Mouse (Mus musculus) left cerebral cortex, postnatal 4 days (tissue): ENCODE measurements at regions not wholly inside any gene's neighbourhood (a gene's known extent, or its start where the extent isn't known, plus 50 kb on each side); places are given as distances from the start of the nearest gene placed in this dataset.

Experiments
- DNase-seq: peaks from one replicate; pipeline ENCODE4 v3.0.0-alpha.2; 2022
- intact Hi-C: fragments of 180-260 bp; cut with DNase I; formaldehyde crosslinking; loops from one replicate; pipeline ENCODE4 v1.15.1; 2025

DNA sequence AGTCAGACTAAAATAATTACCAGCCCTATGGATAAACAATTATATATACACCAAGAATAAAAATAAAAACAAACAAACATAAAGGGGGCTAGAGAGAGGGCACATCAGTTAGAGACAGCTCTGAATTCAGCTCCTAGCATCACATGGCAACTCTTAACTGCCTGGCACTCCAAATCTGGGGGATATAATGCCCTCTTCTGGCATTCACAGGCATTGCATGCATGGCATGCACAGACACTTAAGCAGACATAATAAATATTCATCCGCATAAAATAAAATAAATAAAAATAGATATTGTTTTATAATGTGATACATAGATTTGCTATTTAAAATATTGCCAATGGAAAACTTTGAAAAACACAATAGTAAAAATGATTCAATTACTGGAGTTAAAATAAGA, 177.6 kb upstream of the Map3k7 start:
- intact Hi-C loops = no loop called here
- no peak for DNase-seq

DNA sequence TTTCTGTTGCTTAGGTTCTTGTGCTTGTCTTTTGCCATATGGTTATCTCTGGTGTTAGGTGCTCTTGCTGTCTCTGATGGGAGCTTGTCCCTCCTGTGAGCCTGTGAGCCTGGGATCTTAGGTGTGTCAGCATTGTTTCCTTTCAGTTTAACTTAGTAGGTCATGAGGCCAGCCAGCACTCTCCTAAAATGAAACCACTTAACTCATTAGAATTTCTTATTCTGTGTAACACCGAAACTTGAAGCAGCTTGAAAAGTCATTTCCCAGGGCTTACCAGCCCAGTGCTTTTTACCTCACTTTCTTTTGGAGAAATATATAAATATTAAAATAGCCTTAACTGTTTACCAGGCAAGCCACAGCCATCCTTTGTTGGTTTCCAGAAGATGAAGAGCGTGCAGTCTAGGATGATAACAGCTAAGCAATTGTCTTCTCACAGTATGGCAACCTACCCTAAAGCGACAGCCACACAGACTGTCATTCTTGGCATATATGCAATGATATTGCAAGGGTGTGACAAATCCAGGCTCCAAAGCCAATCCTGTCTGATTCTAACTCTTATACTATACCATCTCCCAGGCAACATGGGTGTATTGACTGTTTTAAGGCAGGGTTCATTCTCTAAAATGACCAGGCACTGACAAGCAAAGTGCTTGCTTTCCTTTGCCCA, 146.2 kb upstream of the Map3k7 start:
- DNase-seq = no peak
- intact Hi-C loops = no loop called here

DNA sequence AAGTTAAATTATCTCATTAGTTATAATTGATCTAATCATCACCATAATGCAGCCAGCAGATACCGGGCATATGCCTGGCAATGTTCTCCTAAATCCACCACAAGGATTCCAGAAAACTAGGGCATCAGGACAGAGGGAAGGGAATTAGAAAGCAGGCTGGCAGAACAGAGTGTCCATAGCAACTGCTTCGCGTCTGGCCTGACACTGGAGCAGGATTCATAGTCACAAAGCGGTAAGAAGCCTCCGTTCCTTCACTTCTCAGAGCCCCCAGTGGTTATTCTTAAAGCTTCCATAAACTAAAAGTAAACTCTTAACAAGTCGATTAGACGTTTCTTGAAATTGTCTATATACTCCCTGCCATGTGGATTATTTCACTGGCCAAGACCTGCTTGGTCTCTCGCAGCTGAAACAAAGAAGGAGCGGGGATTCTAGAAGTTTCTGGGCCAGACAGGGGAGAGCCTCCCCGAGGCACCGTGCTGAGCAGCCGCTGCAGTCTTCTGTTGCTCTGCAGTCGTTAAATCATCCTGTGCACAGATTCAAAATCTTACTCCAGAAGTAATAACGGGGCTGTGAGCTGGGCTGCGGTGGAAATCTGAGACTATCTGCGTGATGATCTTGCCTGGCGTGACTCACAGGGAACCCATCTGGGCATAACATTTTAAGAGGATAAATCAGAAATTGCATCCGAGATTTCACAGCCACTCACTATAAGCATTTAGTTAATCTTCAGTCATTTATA, 144.2 kb upstream of the Map3k7 start:
- intact Hi-C loops = no loop called here
- DNase-seq = no peak

DNA sequence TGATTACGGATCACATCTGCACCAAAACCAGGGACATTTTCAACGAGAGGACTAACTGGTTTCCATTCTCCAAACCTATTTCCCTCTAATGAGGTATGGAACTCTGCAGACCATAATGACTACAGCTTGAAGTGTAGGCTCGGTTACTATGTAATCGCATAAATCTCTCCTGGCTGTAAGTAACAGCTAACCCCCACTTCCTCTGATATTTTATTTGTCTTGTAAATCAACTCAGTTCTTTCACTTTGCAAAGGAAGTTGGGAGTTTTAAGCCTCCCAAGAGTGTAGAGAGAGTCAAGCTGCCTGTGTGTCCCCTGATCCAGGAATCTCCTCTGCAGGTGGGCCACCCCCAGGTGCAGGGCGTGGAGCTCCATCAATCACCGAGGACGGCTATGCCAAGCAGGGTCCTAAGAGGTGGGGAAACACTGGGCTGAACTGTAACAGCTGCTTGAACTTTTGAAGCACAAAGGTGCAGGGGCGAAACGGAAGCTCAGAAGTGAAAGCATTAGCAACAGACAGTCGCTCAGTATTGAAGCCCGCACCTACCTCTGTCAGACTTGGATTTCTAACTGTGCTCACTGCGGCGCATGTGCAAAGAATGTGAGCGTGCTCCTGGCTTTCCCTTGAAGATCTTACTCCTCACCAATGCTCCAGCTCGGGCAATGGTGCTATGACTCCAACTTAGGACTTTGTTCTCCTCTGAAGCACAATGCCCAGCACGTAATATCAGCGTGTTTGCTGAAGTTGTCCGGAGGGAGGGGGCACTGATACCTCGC, 140.1 kb upstream of the Map3k7 start:
- no peak for DNase-seq
- intact Hi-C loops = no loop called here

DNA sequence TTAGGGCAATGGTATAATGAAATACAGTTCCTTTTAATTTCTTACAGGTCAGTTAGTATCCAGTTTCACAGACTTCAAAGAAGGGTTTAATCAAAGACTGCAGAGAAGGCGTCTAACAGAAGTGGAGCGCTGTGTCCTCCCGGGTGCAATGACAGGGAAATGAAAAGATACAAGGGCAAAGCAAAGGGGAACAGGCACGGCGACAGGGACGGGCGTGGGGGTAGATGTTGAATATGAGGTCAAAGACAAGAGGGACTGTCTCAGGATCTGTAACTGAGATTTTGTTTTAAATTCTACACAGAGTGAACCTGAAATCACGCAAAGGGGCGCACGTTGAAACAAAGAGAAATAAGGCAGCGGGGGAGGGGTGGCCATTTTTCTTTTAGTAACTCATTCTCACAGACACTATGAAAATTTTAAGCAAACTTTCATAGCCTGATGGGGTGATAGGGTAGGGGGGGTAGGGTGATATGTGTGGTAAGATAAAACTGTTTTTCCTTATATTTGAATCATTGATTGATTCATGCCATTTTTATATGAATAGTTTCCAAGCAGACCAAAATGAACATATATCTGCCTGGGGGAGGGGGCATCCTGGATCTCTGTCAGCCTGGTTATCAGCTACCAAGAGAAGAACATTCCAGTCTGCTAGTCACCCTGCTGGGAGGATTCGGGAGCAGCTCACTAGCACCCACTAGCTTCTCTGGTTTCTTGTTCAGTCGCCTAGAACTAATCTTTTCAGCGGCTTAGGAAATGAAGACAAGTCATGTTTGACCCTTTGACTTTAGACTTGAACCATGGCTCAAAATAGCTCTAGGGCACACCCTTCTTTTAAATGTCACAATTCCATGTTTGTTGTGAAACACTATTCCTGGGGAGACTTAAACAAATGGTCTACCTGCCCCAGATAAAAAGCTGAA, 139.1 kb upstream of the Map3k7 start:
- intact Hi-C loops = no loop called here
- no peak for DNase-seq

DNA sequence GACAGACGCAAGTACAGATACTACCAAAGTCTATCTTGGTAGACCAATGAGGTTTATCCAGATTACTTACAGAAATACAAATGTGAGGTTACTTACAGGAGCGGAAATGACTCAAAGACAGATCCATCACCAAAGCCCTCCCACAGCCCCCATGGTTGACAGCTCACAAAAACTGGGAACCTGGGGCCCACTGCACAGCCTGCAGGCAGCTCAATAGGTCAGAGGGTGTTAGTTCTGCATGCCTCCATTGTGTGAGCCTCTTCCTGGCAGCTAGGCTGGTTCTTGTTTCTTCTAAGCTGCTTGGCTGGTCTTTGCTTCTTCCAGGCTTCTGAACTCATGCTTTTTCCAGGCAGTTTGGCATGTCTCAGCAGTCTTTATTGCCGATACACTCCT, 138.5 kb upstream of the Map3k7 start:
- intact Hi-C loops = no loop called here
- no peak for DNase-seq

DNA sequence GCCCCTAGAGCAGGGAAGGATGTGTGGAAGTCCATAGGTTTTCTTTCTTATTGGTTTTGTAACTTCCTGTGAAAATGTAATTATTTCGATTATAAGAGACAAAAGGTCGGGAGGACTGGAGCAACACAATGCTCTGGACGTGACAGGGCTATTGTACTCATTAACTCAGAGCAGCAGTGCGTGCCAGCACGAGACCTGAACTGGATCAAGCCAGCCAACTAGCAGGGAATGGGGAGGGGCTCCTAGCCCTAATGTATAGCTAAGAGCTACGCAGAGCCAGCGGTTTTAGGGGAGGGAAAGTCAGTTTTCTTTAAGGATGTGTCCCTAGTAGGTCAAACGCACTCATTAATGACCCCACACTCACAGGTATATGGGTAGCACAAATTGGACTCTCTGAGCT, 137.2 kb upstream of the Map3k7 start:
- no peak for DNase-seq
- intact Hi-C loops = no loop called here

DNA sequence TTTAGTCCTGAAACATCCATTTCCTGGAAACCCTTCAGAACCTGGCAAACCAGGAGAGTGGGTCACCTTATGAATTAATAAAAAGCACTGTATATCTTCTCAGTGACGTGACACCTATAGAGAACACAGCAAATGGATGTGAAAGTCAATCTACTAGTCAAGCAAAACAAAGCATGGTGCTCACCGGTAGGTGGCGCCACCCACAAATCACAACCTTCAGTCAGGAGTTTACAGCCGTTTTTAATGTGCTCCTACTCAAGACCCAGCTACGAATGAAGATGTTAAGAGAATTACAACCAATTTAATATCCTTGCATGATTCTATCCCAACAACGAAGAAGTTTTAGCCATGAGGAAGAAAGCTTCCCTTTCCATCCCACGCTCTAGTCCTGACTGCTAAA, 136.6 kb upstream of the Map3k7 start:
- peak; percentile 23 for DNase-seq
- intact Hi-C loops = no loop called here

DNA sequence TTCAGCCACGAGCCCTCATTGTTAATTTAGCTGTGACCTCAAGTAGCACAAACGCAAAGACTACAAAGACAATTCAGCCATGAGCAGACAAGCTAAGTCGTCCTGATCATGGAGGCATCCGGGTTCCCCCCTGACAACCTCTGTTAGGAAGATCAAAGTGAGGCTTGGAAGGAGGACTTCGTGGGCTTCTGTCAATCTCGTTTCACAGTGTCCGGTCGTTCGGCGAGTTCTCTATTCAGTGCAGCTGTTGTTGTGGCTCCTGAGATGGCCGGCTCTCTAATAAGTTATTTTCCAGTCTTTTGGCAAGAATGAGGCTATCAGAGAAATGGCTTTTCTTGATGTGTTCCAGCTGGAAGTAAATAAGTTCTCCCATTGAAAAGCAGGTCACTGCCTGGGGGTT, 133.7 kb upstream of the Map3k7 start:
- DNase-seq = no peak
- intact Hi-C loops = no loop called here

DNA sequence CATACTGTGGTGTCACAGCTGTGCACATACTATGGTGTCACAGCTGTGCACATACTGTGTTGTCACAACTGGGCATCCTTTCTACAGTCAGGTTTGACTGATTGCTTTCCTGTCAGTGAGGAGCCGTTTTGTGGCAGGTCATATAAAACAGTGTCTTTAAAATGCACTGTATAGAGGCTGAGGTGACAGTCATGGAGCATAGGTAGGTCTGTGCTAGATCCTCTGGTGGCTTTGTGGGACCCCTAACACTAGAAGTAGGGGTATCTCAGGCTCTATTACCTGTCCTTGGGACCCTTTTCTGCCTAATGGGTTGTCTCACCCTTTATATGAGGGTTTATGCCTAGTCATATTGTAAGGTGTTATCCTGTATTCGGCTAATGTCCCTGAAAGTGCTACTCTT, 132.4 kb upstream of the Map3k7 start:
- no peak for DNase-seq
- intact Hi-C loops = no loop called here

DNA sequence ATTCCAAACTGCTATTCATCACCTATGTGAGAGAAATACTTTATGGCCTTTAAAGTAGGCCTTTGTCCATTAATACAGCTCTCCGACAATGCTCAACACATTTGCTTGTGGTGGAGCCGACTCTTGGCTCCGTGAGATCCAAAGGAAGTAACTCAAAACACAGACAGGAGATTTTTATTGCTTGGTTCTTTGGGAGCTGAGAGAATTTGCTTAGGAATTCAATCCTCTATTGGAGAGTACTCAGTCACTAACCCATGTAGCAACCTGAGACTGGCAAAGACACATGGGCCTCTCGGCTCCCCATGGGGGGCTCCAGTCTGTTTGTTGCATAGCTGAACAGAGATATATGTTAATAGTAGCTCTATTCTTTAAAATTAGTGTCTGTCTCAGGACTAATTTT, 130.1 kb upstream of the Map3k7 start:
- intact Hi-C loops = no loop called here
- DNase-seq = no peak

DNA sequence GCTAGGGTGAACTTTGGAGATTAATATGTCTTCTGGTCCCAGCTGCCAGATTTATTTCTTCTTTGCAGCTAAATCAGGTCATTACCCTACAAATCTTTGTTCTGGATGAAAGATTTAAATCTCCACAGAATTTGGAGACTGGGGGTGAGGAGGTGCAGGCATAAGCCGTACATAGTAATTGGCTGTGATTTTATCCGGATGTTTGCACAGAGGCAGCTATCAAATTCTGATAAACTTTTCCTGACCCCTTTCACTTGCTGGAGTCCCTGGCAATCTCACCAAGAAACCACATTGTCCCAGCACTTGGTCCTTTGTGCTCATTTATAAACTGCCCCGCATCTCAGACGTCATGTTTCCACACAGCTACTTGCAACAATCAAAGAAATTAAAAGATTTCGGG, 128.8 kb upstream of the Map3k7 start:
- no peak for DNase-seq
- intact Hi-C loops = no loop called here

DNA sequence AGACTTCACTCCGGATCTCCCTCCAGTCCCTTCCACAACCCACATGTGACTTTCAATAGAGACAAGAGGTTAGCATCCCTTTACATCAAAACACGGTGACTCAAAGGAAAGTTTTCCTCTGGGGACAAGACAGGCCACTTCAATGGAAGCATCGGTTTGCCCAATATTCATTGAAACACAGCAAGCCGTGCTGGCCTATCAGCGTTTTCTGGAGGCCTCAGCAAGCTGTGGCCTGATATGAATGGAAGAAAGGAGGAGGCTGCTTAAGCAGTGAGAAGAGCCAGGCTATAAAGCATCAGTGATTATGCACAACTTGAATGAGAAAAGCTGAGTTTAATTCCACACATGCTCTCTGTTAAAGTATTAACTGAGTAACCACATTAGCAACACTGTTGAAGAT, 125.3 kb upstream of the Map3k7 start:
- intact Hi-C loops = no loop called here
- no peak for DNase-seq

DNA sequence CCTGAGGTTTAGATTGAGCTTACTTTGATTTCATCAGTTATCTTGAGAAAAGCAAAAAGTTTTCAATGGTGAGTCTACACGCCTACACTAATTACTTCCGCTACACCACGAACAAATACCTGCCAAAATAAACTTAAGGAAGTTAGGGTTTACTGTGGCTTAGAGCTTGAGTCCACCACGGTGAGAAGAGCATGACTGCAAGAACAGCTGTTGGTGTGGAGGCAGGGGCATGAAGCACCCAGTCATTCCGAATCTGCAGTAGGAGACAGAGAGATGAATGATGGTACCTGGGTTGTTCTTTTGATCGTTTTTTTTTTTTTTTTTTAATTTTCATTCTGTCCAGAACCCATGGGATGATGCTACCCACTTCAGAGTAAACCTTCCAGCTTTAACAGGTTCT, 114.1 kb upstream of the Map3k7 start:
- no peak for DNase-seq
- intact Hi-C loops = no loop called here

DNA sequence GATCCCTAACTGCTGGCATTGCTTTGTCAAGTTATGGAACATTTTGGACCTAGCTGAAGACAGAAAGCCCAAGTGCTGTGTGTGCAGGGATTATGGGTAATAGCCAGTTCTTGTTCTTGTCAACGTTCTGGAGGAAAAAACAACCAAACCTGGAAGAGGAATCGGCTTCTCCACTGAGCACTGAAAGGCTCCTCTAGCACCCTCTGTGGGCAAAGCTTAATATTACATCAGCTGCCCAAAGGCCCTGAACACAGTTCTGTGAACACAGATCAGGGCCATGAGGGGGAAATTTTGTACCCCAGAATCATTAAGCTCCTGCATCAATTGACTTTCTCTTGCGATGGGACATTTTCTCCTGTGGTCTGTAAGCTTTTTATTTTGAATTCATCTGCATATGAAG, 112.9 kb upstream of the Map3k7 start:
- peak; percentile 29 for DNase-seq
- intact Hi-C loops = no loop called here

DNA sequence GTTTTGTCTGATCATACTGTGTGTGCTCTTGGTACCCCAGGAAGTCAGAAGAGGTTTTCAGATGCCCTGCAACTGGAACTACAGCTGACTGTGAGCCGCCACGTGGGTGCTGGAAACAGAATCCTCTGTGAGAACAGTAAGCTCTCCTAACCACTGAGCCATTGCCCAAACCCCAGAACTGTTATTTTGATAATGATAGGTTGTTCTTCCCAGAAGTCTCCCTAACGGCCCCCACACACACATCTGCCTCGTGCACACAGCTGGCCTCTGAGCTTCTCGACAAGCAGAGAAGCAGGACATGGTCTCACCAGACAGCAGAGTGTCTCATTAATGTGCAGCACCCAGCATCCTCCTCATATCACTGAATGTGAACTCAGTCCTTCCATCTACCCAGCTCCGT, 110.0 kb upstream of the Map3k7 start:
- intact Hi-C loops = no loop called here
- no peak for DNase-seq

DNA sequence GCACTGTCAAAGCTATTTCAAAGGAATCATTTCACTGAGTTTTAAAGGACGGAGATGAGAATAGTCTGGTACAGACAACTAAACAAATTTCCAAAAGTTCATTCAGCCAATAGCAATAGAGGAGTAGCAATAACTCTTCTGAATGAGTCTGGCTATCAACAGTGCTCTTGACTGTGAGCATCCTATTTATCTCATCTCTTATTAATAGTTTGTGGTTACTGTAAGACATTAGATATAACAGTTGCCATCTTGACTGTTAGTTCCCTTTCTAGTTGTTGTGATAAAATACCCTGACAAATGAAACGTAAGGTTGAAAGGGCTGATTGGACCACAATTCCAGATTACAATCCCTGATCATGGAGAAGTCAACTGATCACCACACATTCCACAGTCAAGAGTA, 103.5 kb upstream of the Map3k7 start:
- intact Hi-C loops = no loop called here
- no peak for DNase-seq

DNA sequence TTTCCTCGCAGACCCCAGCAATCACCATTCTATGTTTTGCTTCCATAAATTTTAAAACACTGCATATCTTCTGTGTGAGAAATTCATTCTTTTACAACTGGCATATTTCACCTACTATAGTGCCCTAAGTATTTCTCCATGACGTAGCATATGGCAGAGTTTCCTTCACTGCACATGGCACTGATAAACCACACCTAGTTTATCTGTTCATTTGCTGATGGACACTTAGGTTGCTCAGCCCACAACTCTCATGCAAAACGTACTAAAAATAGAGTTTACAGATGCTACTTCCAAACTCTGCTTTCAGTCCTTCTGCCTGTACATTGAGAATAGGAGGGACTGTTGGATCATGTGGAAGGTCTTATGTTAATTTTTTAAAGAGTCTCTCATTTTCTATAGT, 102.7 kb upstream of the Map3k7 start:
- DNase-seq = no peak
- intact Hi-C loops = no loop called here

DNA sequence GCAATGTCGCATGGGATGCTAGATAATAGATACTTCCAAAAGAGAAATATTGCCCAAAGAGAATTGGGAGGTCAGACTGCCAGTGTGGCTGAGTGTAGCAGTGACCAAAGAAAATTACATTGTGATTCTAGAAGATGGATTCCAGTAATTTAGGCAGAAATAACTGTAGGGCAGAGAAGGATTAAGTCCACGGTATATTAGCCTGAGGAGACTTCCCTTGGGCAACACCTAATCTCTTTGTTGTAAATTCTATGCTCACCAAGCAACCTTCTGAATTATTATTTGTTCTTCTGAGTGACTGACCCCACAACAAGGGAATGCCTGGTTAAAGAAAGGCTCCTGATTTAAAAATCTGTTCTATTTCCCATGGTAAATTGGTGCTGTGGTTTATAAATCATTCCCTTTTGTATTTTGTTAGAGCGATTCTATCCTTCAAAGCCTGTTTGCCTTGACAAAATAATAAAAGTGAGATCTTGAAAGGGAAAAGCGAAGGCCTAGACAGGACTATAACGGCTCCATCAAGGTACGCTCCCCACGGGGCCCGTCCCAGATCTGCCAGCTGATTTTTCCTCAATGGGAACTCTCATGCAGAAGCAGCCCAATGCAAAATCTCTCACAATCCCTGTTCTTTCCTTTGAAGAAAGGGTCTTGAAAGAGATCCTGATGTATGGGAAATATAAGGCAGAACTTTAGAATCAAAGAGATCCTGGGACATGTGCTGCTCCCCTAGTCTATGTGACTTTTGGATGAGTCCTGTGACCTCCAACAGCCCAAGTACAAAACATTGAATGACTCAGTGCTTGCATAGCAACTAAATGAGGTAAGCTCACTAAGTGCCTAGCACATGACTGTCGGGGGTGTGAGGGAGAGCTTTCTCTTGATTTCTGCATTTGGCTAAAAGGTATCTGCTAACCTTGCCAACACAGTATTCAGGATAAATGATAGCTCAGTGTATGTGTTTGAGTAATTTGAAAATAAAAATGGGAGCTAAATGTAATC, 90.6 kb upstream of the Map3k7 start:
- intact Hi-C loops = no loop called here
- DNase-seq = no peak

DNA sequence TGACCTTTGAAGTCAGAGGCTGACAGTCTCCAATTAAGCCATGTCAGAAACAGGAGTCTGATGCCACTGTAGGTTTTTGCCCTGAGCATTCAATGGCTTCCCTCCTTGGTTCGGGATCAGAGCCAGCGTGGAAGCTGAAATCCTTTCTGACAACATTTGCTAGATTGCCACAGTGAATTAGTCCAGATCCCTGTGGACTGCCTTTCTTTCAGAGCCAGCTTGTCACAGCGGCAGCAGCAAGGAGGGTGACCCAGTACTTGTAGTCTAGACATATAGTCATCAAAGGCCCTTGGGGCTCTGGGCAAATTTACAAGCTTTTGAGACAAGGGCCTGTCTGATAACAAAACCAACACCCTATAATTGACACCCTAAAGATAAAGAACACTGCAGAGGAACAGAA, 86.5 kb upstream of the Map3k7 start:
- intact Hi-C loops = no loop called here
- DNase-seq = peak; percentile 72
